Mouse (Mus musculus): ENCODE data around the gene Cyp4f39. TPM values are rescaled to one million over a fixed set of nuclear protein-coding genes. Genes with fewer than 3 reads are reported as not detected.
"Not testable (repeated sequence)": the region's sequence is repeated elsewhere in the genome, so short reads cannot be mapped to it uniquely, and the experiment has no call there.

The Cyp4f39 gene
- polyA plus RNA-seq, 1 experiment from 2014 or later = 0.92 TPM

DNA sequence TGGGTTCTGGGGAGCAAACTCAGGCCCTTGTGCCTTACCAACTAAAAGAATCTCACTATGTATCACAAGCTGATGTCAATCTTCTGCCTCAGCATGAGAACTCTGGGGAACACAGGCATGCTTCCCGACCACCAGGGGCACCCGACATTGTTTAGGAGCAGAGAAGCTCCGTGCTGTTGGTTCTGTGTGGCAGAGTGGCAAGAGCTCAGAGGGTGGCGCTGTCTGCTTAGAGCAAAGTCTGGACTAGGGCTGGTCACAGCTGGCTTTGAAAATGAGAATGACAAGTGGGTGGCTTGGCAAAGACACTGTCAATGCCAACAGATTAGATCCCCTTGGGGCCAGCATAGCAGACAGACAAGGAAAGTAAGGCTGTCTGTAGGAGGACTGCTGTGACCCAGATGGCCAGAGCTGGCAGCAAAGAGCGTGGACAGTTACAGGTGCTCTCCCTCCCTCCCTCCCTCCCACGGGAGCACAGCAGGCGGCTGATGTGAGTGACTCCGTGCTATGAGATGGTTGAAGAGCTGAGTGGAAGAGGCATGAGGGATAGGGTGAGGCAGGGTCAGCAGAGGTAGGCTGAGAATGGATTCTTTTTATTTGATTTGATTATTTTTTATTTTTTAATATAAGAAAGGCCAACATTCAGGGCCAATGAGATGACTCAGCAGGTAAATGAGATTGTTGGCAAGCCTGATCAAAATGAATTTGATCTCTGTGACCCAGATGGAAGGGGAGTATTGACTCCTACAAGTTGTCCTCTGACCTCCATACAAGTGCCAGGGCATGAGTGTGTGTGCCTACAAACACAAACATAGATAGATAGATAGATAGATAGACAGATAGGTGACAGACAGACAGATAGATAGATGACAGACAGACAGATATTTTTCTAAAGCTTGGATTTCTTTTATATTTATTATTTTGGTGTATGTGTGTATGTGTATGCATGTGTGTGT, 27.3 kb downstream of the Cyp4f39 start:
- ATAC-seq (ENCODE audit: low read depth) = no peak
- no peak overlapping the region for H3K4me2 ChIP-seq (ENCODE audit: low read depth, low read length)
- H3K27me3 ChIP-seq (ENCODE audit: control insufficient read depth, insufficient read depth, low read length) = no peaks in the 10 kb centered on the region
- H3K9me3 ChIP-seq (ENCODE audit: control insufficient read depth, low read length) = no peaks in the 10 kb centered on the region
- H3K27ac ChIP-seq (ENCODE audit: low read depth, low read length) = no peak overlapping the region
- H3K36me3 ChIP-seq (ENCODE audit: control insufficient read depth, insufficient read depth, low read length) = no peaks in the 10 kb centered on the region
- H3K4me3 ChIP-seq (ENCODE audit: low read depth, low read length) = no peak overlapping the region
- WGBS = 12% methylated on average over 8 of the region's 8 CpGs
- no peak overlapping the region for H3K9ac ChIP-seq (replicated peaks; ENCODE audit: low read depth, low read length)
- H3K4me1 ChIP-seq (ENCODE audit: control insufficient read depth, insufficient read depth, low read length) = no peaks in the 10 kb centered on the region

GRCm38 (mm10) chr17:32481766-32482165, 29.2 kb downstream of the Cyp4f39 start:
- ATAC-seq (ENCODE audit: low read depth) = no peak
- H3K27me3 ChIP-seq (ENCODE audit: control insufficient read depth, insufficient read depth, low read length) = no peaks in the 10 kb centered on the region
- no peak overlapping the region for H3K4me3 ChIP-seq (ENCODE audit: low read depth, low read length)
- H3K27ac ChIP-seq (ENCODE audit: low read depth, low read length) = no peak overlapping the region
- H3K9ac ChIP-seq (replicated peaks; ENCODE audit: low read depth, low read length) = no peak overlapping the region
- H3K4me1 ChIP-seq (ENCODE audit: control insufficient read depth, insufficient read depth, low read length) = no peaks in the 10 kb centered on the region
- 84% methylated on average over 14 of the region's 14 CpGs for WGBS
- no peak overlapping the region for H3K4me2 ChIP-seq (ENCODE audit: low read depth, low read length)
- H3K36me3 ChIP-seq (ENCODE audit: control insufficient read depth, insufficient read depth, low read length) = no peaks in the 10 kb centered on the region
- H3K9me3 ChIP-seq (ENCODE audit: control insufficient read depth, low read length) = no peaks in the 10 kb centered on the region

DNA sequence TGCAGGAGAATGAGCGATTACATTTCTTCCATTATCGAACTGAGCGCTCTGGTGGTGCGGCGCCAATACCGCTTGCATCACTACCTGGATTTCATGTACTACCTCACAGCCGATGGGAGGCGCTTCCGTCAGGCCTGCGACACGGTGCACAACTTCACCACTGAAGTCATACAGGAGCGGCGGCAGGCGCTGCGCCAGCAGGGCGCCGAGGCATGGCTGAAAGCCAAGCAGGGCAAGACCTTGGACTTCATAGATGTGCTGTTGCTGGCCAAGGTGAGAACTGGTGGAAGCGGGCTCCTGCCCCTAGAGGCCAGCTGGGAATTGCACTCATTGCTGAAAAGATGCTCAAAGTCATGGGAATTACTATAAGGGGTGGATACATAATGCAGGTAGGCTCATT, 30.7 kb downstream of the Cyp4f39 start:
- WGBS = 17% methylated on average over 18 of the region's 18 CpGs
- peak; percentile 74; the same call in 1 of the 2 replicates for ATAC-seq (ENCODE audit: low read depth)
- Histone ChIP-seq H3K4me2 (ENCODE audit: low read depth, low read length) (peak overlapping the region; percentile 39), H3K9me3 (ENCODE audit: control insufficient read depth, low read length) (no peaks in the 10 kb centered on the region), H3K27ac (ENCODE audit: low read depth, low read length) (no peak overlapping the region), H3K4me3 (ENCODE audit: low read depth, low read length) (peak overlapping the region; percentile 3; the same call in 1 of the 2 replicates), H3K9ac (replicated peaks; ENCODE audit: low read depth, low read length) (no peak overlapping the region), H3K36me3 (ENCODE audit: control insufficient read depth, insufficient read depth, low read length) (no peaks in the 10 kb centered on the region), H3K27me3 (ENCODE audit: control insufficient read depth, insufficient read depth, low read length) (no peaks in the 10 kb centered on the region), H3K4me1 (ENCODE audit: control insufficient read depth, insufficient read depth, low read length) (no peaks in the 10 kb centered on the region)

- Histone ChIP-seq H3K4me3 (ENCODE audit: low read depth, low read length) (peak overlapping the region; percentile 16; the same call in 1 of the 2 replicates), H3K9ac (replicated peaks; ENCODE audit: low read depth, low read length) (no peak overlapping the region), H3K36me3 (ENCODE audit: control insufficient read depth, insufficient read depth, low read length) (no peaks in the 10 kb centered on the region), H3K4me1 (ENCODE audit: control insufficient read depth, insufficient read depth, low read length) (no peaks in the 10 kb centered on the region), H3K9me3 (ENCODE audit: control insufficient read depth, low read length) (no peaks in the 10 kb centered on the region), H3K4me2 (ENCODE audit: low read depth, low read length) (peak overlapping the region; percentile 38; the same call in 1 of the 2 replicates), H3K27ac (ENCODE audit: low read depth, low read length) (no peak overlapping the region), H3K27me3 (ENCODE audit: control insufficient read depth, insufficient read depth, low read length) (no peaks in the 10 kb centered on the region)
- 0 out of 2 replicates have a peak, but pooled peaks have one; percentile 34 for ATAC-seq (ENCODE audit: low read depth)
- WGBS = 10% methylated on average over 30 of the region's 30 CpGs
Observed at GRCm38 (mm10) chr17:32492349-32492980, 39.9 kb downstream of the Cyp4f39 start.

GRCm38 (mm10) chr17:32494601-32495000, 42.1 kb downstream of the Cyp4f39 start:
- Histone ChIP-seq H3K4me1 (ENCODE audit: control insufficient read depth, insufficient read depth, low read length) (no peaks in the 10 kb centered on the region), H3K4me2 (ENCODE audit: low read depth, low read length) (no peak overlapping the region), H3K27ac (ENCODE audit: low read depth, low read length) (no peak overlapping the region), H3K36me3 (ENCODE audit: control insufficient read depth, insufficient read depth, low read length) (no peaks in the 10 kb centered on the region), H3K4me3 (ENCODE audit: low read depth, low read length) (no peak overlapping the region), H3K9me3 (ENCODE audit: control insufficient read depth, low read length) (no peaks in the 10 kb centered on the region), H3K9ac (replicated peaks; ENCODE audit: low read depth, low read length) (no peak overlapping the region), H3K27me3 (ENCODE audit: control insufficient read depth, insufficient read depth, low read length) (no peaks in the 10 kb centered on the region)
- peak; percentile 72; the same call in 1 of the 2 replicates for ATAC-seq (ENCODE audit: low read depth)
- WGBS = 71% methylated on average over 1 of the region's 1 CpGs

DNA sequence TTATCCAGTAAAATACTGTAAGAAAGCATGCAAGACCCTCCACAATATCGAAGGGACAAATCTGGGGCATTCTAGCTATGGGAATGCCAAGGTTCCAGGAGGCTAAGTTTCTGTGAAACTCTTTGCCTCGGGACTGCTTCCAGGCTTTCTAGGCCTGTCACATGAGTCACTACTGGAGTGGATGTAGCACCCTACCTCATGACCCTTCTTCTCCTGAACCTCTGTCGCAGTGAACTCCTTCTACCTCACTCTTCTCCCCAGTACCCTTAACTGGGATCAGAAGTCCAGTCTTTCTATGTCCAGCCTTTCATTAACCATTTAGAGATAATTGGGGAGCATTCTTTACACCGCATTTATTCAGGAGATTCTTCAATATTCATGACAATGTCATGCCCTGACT, 48.0 kb downstream of the Cyp4f39 start:
- not testable (repeated sequence) for H3K9me3 ChIP-seq (ENCODE audit: control insufficient read depth, low read length); H3K36me3 ChIP-seq (ENCODE audit: control insufficient read depth, insufficient read depth, low read length); H3K4me1 ChIP-seq (ENCODE audit: control insufficient read depth, insufficient read depth, low read length); H3K4me2 ChIP-seq (ENCODE audit: low read depth, low read length); H3K27ac ChIP-seq (ENCODE audit: low read depth, low read length); H3K4me3 ChIP-seq (ENCODE audit: low read depth, low read length); H3K9ac ChIP-seq (replicated peaks; ENCODE audit: low read depth, low read length); ATAC-seq (ENCODE audit: low read depth); H3K27me3 ChIP-seq (ENCODE audit: control insufficient read depth, insufficient read depth, low read length)
- WGBS = 88% methylated on average over 4 of the region's 4 CpGs

DNA sequence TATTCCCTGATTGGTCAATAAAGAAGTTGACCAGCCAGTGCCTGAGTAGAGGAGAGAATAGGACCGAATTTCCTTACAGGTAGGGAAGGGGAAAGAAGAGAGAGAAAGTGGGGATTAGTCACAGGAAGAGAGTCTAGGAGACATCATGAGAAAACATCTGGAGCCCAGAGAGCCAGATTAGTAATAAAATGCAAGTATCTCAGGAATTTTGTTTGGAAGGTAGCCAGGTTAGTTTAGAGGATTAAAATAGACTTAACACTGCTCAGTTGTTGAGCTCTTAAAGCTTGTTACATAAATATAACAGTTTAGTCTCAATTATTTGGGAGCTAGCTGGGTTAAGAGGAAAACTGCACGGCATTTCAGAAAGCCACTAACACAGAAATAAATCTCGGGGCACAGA, 48.5 kb downstream of the Cyp4f39 start:
- H3K9ac ChIP-seq (replicated peaks; ENCODE audit: low read depth, low read length) = no peak overlapping the region
- no peak overlapping the region for H3K4me3 ChIP-seq (ENCODE audit: low read depth, low read length)
- WGBS = 73% methylated on average over 3 of the region's 3 CpGs
- H3K9me3 ChIP-seq (ENCODE audit: control insufficient read depth, low read length) = no peaks in the 10 kb centered on the region
- no peaks in the 10 kb centered on the region for H3K36me3 ChIP-seq (ENCODE audit: control insufficient read depth, insufficient read depth, low read length)
- H3K4me1 ChIP-seq (ENCODE audit: control insufficient read depth, insufficient read depth, low read length) = 0 out of 2 replicates have a peak, but pooled peaks cover 8% of the 10 kb centered on the region
- no peak overlapping the region for H3K27ac ChIP-seq (ENCODE audit: low read depth, low read length)
- ATAC-seq (ENCODE audit: low read depth) = no peak
- no peak overlapping the region for H3K4me2 ChIP-seq (ENCODE audit: low read depth, low read length)
- H3K27me3 ChIP-seq (ENCODE audit: control insufficient read depth, insufficient read depth, low read length) = no peaks in the 10 kb centered on the region

DNA sequence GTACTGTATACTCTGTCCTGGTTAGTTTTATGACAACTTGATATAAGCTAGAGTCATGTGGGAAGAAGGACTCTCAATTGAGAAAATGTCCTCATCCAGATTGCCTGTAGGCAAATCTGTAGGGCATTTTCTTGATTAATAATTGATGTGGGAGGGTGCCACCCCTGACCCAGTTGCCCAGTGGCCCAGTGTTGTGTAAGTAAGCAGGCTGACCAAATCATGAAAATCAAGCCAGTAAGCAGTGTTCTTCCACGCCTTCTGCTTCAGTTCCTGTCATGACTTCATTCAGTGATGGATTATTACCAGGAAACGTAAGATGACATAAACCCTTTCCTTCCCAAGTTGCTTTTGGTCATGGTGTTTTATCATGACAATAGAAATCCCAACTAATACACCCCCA, 50.6 kb downstream of the Cyp4f39 start:
- Histone ChIP-seq H3K9me3 (ENCODE audit: control insufficient read depth, low read length) (no peaks in the 10 kb centered on the region), H3K36me3 (ENCODE audit: control insufficient read depth, insufficient read depth, low read length) (no peaks in the 10 kb centered on the region), H3K4me3 (ENCODE audit: low read depth, low read length) (no peak overlapping the region), H3K9ac (replicated peaks; ENCODE audit: low read depth, low read length) (no peak overlapping the region), H3K4me2 (ENCODE audit: low read depth, low read length) (no peak overlapping the region), H3K4me1 (ENCODE audit: control insufficient read depth, insufficient read depth, low read length) (peaks cover 14% of the 10 kb centered on the region), H3K27ac (ENCODE audit: low read depth, low read length) (no peak overlapping the region), H3K27me3 (ENCODE audit: control insufficient read depth, insufficient read depth, low read length) (no peaks in the 10 kb centered on the region)
- no peak for ATAC-seq (ENCODE audit: low read depth)
- WGBS = 75% methylated on average over 2 of the region's 2 CpGs
